Mouse (Mus musculus) G1E (cell line): ENCODE results near the gene Sept4.

Source experiments
- CTCF ChIP-seq: IDR thresholded peaks from 2 replicates; pipeline ENCODE4 v1.5.1; 2012; ENCODE audit warnings: low read depth, low read length, inconsistent platforms, mixed read lengths
- GATA1 ChIP-seq: IDR thresholded peaks from 2 replicates; pipeline ENCODE4 v1.6.1; 2012; ENCODE audit warnings: borderline replicate concordance, low read length, inconsistent platforms, mixed read lengths
- POLR2AphosphoS5 ChIP-seq: IDR thresholded peaks from 2 replicates; pipeline ENCODE4 v1.6.1; 2012; ENCODE audit warnings: low read depth, low read length, inconsistent platforms; ENCODE audit not compliant: insufficient replicate concordance
- TAL1 ChIP-seq: conservative IDR thresholded peaks from 2 replicates; pipeline ENCODE4 v1.6.1; 2012; ENCODE audit warnings: low read depth, low read length, inconsistent platforms, mixed read lengths

- TF ChIP-seq CTCF (no peak), GATA1 (no peak), TAL1 (no peak), POLR2AphosphoS5 (no peak)
Measured at GRCm38 (mm10) chr11:87581933-87582710, 13.4 kb downstream of the Sept4 start.
